Mouse (Mus musculus): ENCODE results near the gene Lmntd1. TPM values are rescaled to one million over a fixed set of nuclear protein-coding genes. Genes with fewer than 3 reads are reported as not detected.
"Not testable (repeated sequence)": the region's sequence is repeated elsewhere in the genome, so short reads cannot be mapped to it uniquely, and the experiment has no call there.

Lmntd1 gene
- polyA plus RNA-seq, 1 experiment from 2014 or later, result 1.3 TPM

DNA sequence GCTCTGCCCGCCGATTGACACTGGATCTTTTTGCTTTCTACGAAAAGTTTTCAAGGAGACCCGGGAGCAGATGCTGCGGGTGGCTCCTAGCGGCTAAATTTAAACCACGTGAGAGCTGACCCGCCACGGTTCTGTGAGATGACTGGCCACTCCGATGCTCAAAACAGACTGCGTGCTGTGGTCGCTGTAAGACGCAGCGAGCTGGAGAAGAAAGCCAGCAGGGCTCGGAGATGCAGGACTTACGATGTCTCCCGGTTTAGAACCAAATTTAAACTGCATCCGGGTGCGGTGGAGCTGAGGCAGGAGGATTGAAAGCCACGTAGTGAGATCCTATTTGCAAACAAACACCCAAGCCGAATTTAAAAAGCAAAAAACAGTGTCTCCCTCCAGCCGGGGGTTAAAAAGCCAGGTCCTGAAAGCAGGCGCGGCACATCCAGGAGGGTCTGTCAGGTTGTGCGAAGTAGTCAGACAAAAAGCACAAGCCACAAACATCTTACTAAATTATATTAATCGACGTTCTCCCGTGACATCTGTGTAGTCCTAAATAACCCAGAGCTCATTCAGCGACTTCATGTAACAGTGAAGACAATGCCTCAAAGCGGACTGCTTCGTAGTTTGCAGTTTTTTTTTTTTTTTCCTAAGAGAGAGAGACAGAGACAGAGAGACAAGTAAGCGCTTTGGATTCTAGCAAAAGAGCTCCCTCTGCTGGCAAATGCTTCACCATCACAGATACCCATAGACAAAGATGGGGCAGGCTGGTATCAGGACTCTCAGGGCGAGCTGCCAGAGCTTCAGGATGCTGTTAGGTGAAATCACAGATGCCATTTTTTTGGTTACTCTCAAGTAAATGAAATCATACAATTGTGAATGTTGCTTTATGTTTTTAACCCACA lies 272.6 kb downstream of the Lmntd1 start:
- WGBS, result under 1% methylated on average over 33 of the region's 33 CpGs
- no peaks in the 10 kb centered on the region for H3K9me3 ChIP-seq (ENCODE audit: control insufficient read depth, low read length)
- peak overlapping the region; percentile 87 for H3K4me2 ChIP-seq (ENCODE audit: low read length)
- H3K4me1 ChIP-seq (ENCODE audit: control insufficient read depth, insufficient read depth, low read length), result no peaks in the 10 kb centered on the region
- H3K4me3 ChIP-seq (replicated peaks; ENCODE audit: low read depth, low read length), result peak overlapping the region; percentile 49
- peak overlapping the region; percentile 83 for H3K27ac ChIP-seq (replicated peaks; ENCODE audit: low read depth, low read length)
- H3K36me3 ChIP-seq (ENCODE audit: control insufficient read depth, insufficient read depth, low read length), result no peaks in the 10 kb centered on the region
- H3K9ac ChIP-seq (replicated peaks; ENCODE audit: low read length), result peak overlapping the region; percentile 47; the same call in 1 of the 2 replicates
- no peaks in the 10 kb centered on the region for H3K27me3 ChIP-seq (ENCODE audit: control insufficient read depth, insufficient read depth, low read length)
- peak; percentile 44 for ATAC-seq (ENCODE audit: low FRiP score, low TSS enrichment)
- peak; percentile 98 for DNase-seq

- Histone ChIP-seq H3K4me3 (replicated peaks; ENCODE audit: low read depth, low read length) (peak overlapping the region; percentile 49), H3K4me2 (ENCODE audit: low read length) (peak overlapping the region; percentile 87), H3K9ac (replicated peaks; ENCODE audit: low read length) (peak overlapping the region; percentile 49), H3K9me3 (ENCODE audit: control insufficient read depth, low read length) (no peaks in the 10 kb centered on the region), H3K27ac (replicated peaks; ENCODE audit: low read depth, low read length) (peak overlapping the region; percentile 83), H3K36me3 (ENCODE audit: control insufficient read depth, insufficient read depth, low read length) (no peaks in the 10 kb centered on the region), H3K27me3 (ENCODE audit: control insufficient read depth, insufficient read depth, low read length) (no peaks in the 10 kb centered on the region), H3K4me1 (ENCODE audit: control insufficient read depth, insufficient read depth, low read length) (no peaks in the 10 kb centered on the region)
- DNase-seq, result peak; percentile 95
- WGBS, result 1% methylated on average over 37 of the region's 37 CpGs
- ATAC-seq (ENCODE audit: low FRiP score, low TSS enrichment), result peak; percentile 94
Measured at GRCm38 (mm10) chr6:145340657-145341146, 273.4 kb downstream of the Lmntd1 start.

DNA sequence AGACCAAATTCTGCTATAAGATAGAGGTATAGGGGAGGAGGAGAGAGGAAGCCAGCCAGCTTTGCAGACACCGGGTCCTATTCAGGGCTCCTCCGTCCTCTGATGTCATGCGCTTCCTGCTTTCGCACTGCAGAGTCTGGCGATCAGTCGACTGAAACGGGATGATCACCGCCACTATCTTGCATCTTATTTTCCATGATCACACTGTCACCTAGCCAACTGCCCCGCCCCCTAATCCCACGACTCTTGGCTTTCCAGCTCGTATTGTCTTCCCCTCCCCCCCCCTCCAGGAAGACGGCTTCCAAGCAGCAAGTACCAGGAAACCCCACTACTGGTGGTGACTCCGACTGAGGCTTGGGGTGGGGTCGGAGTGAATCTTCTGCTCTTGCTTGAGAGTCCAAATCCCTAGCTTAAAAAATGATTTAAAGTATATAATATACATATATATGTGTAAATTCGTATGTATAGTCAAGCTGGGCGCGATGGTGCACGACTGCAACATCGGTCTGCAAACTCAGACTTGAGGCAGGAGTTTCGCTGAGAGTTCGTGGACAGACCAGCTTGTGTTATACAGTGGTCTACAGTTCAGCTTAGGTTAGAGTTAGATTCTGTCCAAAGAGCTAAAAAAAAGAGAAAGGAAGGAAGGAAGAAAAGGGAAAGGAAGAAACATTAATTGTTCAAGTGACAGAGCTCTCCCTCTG lies 274.0 kb downstream of the Lmntd1 start:
- H3K4me2 ChIP-seq (ENCODE audit: low read length), result peak overlapping the region; percentile 87
- H3K27me3 ChIP-seq (ENCODE audit: control insufficient read depth, insufficient read depth, low read length), result no peaks in the 10 kb centered on the region
- peak; percentile 77 for DNase-seq
- peak; percentile 43 for ATAC-seq (ENCODE audit: low FRiP score, low TSS enrichment)
- no peaks in the 10 kb centered on the region for H3K9me3 ChIP-seq (ENCODE audit: control insufficient read depth, low read length)
- peak overlapping the region; percentile 49 for H3K4me3 ChIP-seq (replicated peaks; ENCODE audit: low read depth, low read length)
- H3K4me1 ChIP-seq (ENCODE audit: control insufficient read depth, insufficient read depth, low read length), result no peaks in the 10 kb centered on the region
- peak overlapping the region; percentile 83 for H3K27ac ChIP-seq (replicated peaks; ENCODE audit: low read depth, low read length)
- under 1% methylated on average over 20 of the region's 21 CpGs for WGBS
- no peaks in the 10 kb centered on the region for H3K36me3 ChIP-seq (ENCODE audit: control insufficient read depth, insufficient read depth, low read length)
- peak overlapping the region; percentile 49 for H3K9ac ChIP-seq (replicated peaks; ENCODE audit: low read length)

- peak overlapping the region; percentile 87; the same call in 1 of the 2 replicates for H3K4me2 ChIP-seq (ENCODE audit: low read length)
- WGBS, result 24% methylated on average over 12 of the region's 12 CpGs
- no peak for ATAC-seq (ENCODE audit: low FRiP score, low TSS enrichment)
Measured at GRCm38 (mm10) chr6:145338571-145339294, 275.4 kb downstream of the Lmntd1 start.

DNA sequence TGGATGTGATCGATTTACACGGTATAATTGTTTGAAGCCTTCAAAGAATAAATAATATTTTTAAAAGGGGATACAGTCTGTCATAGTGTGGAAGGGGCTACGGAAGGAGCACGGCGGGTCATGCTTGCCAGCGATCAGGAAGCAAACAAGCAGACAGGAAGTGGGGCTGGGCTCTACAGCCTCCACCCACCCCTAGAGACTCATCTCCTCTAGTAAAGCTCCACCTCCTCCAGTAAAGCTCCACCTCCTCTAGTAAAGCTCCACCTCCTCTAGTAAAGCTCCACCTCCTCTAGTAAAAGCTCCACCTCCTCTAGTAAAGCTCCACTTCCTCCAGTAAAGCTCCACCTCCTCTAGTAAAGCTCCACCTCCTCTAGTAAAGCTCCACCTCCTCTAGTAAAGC lies 276.6 kb downstream of the Lmntd1 start:
- H3K27me3 ChIP-seq (ENCODE audit: control insufficient read depth, insufficient read depth, low read length); H3K4me2 ChIP-seq (ENCODE audit: low read length); H3K4me3 ChIP-seq (replicated peaks; ENCODE audit: low read depth, low read length); H3K27ac ChIP-seq (replicated peaks; ENCODE audit: low read depth, low read length); H3K4me1 ChIP-seq (ENCODE audit: control insufficient read depth, insufficient read depth, low read length); H3K9me3 ChIP-seq (ENCODE audit: control insufficient read depth, low read length); H3K36me3 ChIP-seq (ENCODE audit: control insufficient read depth, insufficient read depth, low read length); DNase-seq; ATAC-seq (ENCODE audit: low FRiP score, low TSS enrichment); H3K9ac ChIP-seq (replicated peaks; ENCODE audit: low read length): not testable (repeated sequence)
- WGBS, result 91% methylated on average over 6 of the region's 6 CpGs

More at GRCm38 (mm10) chr6:145338571-145339294, 275.4 kb downstream of the Lmntd1 start:
- H3K4me1 ChIP-seq (ENCODE audit: control insufficient read depth, insufficient read depth, low read length), result no peaks in the 10 kb centered on the region
- H3K27ac ChIP-seq (replicated peaks; ENCODE audit: low read depth, low read length), result no peak overlapping the region
- no peak overlapping the region for H3K4me3 ChIP-seq (replicated peaks; ENCODE audit: low read depth, low read length)
- H3K9ac ChIP-seq (replicated peaks; ENCODE audit: low read length), result no peak overlapping the region
- H3K36me3 ChIP-seq (ENCODE audit: control insufficient read depth, insufficient read depth, low read length), result no peaks in the 10 kb centered on the region
- H3K9me3 ChIP-seq (ENCODE audit: control insufficient read depth, low read length), result no peaks in the 10 kb centered on the region
- DNase-seq, result no peak
- no peaks in the 10 kb centered on the region for H3K27me3 ChIP-seq (ENCODE audit: control insufficient read depth, insufficient read depth, low read length)

GRCm38 (mm10) chr6:145335876-145336768 lies 278.0 kb downstream of the Lmntd1 start:
- Histone ChIP-seq H3K27me3 (ENCODE audit: control insufficient read depth, insufficient read depth, low read length) (no peaks in the 10 kb centered on the region), H3K36me3 (ENCODE audit: control insufficient read depth, insufficient read depth, low read length) (no peaks in the 10 kb centered on the region), H3K4me1 (ENCODE audit: control insufficient read depth, insufficient read depth, low read length) (no peaks in the 10 kb centered on the region), H3K4me3 (replicated peaks; ENCODE audit: low read depth, low read length) (no peak overlapping the region), H3K9ac (replicated peaks; ENCODE audit: low read length) (no peak overlapping the region), H3K27ac (replicated peaks; ENCODE audit: low read depth, low read length) (no peak overlapping the region), H3K4me2 (ENCODE audit: low read length) (no peak overlapping the region), H3K9me3 (ENCODE audit: control insufficient read depth, low read length) (no peaks in the 10 kb centered on the region)
- no peak for DNase-seq
- no peak for ATAC-seq (ENCODE audit: low FRiP score, low TSS enrichment)
- 74% methylated on average over 18 of the region's 18 CpGs for WGBS

GRCm38 (mm10) chr6:145334211-145334610 lies 279.9 kb downstream of the Lmntd1 start:
- Histone ChIP-seq H3K4me2 (ENCODE audit: low read length) (no peak overlapping the region), H3K9ac (replicated peaks; ENCODE audit: low read length) (no peak overlapping the region), H3K4me1 (ENCODE audit: control insufficient read depth, insufficient read depth, low read length) (no peaks in the 10 kb centered on the region), H3K27me3 (ENCODE audit: control insufficient read depth, insufficient read depth, low read length) (no peaks in the 10 kb centered on the region), H3K9me3 (ENCODE audit: control insufficient read depth, low read length) (no peaks in the 10 kb centered on the region), H3K36me3 (ENCODE audit: control insufficient read depth, insufficient read depth, low read length) (no peaks in the 10 kb centered on the region), H3K27ac (replicated peaks; ENCODE audit: low read depth, low read length) (no peak overlapping the region), H3K4me3 (replicated peaks; ENCODE audit: low read depth, low read length) (no peak overlapping the region)
- no peak for ATAC-seq (ENCODE audit: low FRiP score, low TSS enrichment)
- DNase-seq, result no peak
- 90% methylated on average over 3 of the region's 3 CpGs for WGBS
